Mouse (Mus musculus): ENCODE results near the gene Ccdc117.

GRCm38 (mm10) chr11:5540331-5540730 is 1.7 kb downstream of the Ccdc117 start:
- TF ChIP-seq POLR2A (IDR thresholded peaks at IDR 0.05; ENCODE audit: insufficient read depth, low read length) (no peak), EP300 (IDR thresholded peaks at IDR 0.05; ENCODE audit: insufficient read depth, low read depth, low read length) (no peak), CTCF (IDR thresholded peaks at IDR 0.05; ENCODE audit: low read depth, low read length) (no peak)
